Mouse (Mus musculus) forebrain, embryonic 12.5 days (tissue): ENCODE data around the gene Snrpc. TPM values are rescaled to one million over a fixed set of nuclear protein-coding genes. Genes with fewer than 3 reads are reported as not detected.
"Not testable (repeated sequence)": the region's sequence is repeated elsewhere in the genome, so short reads cannot be mapped to it uniquely, and the experiment has no call there.

ENCODE experiments used
- ATAC-seq: fragments of 200-750 bp; cut with Nextera tagmentation; 2 replicates; pipeline ENCODE4 v1.8.0; 2017; ENCODE audit warnings: moderate TSS enrichment; ENCODE audit not compliant: low FRiP score
- H3K27ac ChIP-seq: fragments of 300-500 bp; sonication (generic); 2 replicates; pipeline ENCODE4 v1.5.1; 2016; ENCODE audit warnings: mild to moderate bottlenecking
- H3K27me3 ChIP-seq: fragments of 300-500 bp; sonication (generic); 2 replicates; pipeline ENCODE4 v1.6.1; 2016; ENCODE audit warnings: mild to moderate bottlenecking
- H3K36me3 ChIP-seq: fragments of 300-500 bp; sonication (generic); replicated peaks from 2 replicates; pipeline ENCODE4 v1.6.1; 2016; ENCODE audit warnings: mild to moderate bottlenecking
- H3K4me1 ChIP-seq: fragments of 300-500 bp; sonication (generic); 2 replicates; pipeline ENCODE4 v1.6.1; 2016
- H3K4me2 ChIP-seq: fragments of 300-500 bp; sonication (generic); 2 replicates; pipeline ENCODE4 v1.6.1; 2016; ENCODE audit warnings: mild to moderate bottlenecking, moderate library complexity
- H3K4me3 ChIP-seq: fragments of 300-500 bp; sonication (generic); replicated peaks from 2 replicates; pipeline ENCODE4 v1.5.1; 2016; ENCODE audit warnings: mild to moderate bottlenecking
- H3K9ac ChIP-seq: fragments of 300-500 bp; sonication (generic); 2 replicates; pipeline ENCODE4 v1.6.1; 2016; ENCODE audit warnings: mild to moderate bottlenecking
- H3K9me3 ChIP-seq: fragments of 300-500 bp; sonication (generic); 2 replicates; pipeline ENCODE4 v1.6.1; 2016
- WGBS: fragments of 180-500 bp; shearing (Covaris S2); methylation state at CpG from one replicate; pipeline ENCODE4 v1.1.7; 2016; 5-methylcytosine and 5-hydroxymethylcytosine counted together
- polyA plus RNA-seq: library from polyadenylated mRNA; unstranded; fragments of >200 nt; fragmentation: Nextera tagmentation; extraction: Ambion mirVana; gene quantifications from 2 replicates; pipeline ENCODE4 v1.2.1, GENCODE M21; 2016

The Snrpc gene
- 367 and 371 TPM in 2 replicates for polyA plus RNA-seq

- not testable (repeated sequence) for H3K27ac ChIP-seq, ATAC-seq, H3K9ac ChIP-seq, H3K4me3 ChIP-seq, H3K27me3 ChIP-seq, H3K9me3 ChIP-seq
- H3K4me2 ChIP-seq = peak within 1 kb of the TSS; percentile 62; the same call in 1 of the 2 replicates
- WGBS = 75% methylated on average over 4 of the region's 4 CpGs
- peaks cover 10% of the 10 kb centered on the region for H3K36me3 ChIP-seq
- peaks cover 13% of the 10 kb centered on the region for H3K4me1 ChIP-seq
Observed at GRCm38 (mm10) chr17:27837850-27838249, at the start of gene Snrpc. Snrpc (plus strand) TSS chr17:27838150.

- WGBS = 92% methylated on average over 6 of the region's 6 CpGs
- Histone ChIP-seq H3K9me3 (no peaks in the 10 kb centered on the region), H3K4me3 (no peak overlapping the region), H3K36me3 (peaks cover 39% of the 10 kb centered on the region), H3K4me1 (no peaks in the 10 kb centered on the region), H3K9ac (no peak overlapping the region), H3K4me2 (no peak overlapping the region), H3K27ac (no peak overlapping the region), H3K27me3 (no peaks in the 10 kb centered on the region)
- ATAC-seq = no peak
Observed at GRCm38 (mm10) chr17:27788456-27789172, 49.3 kb upstream of the Snrpc start.

- no peaks in the 10 kb centered on the region for H3K9me3 ChIP-seq
- H3K9ac ChIP-seq = no peak overlapping the region
- 90% methylated on average over 5 of the region's 5 CpGs for WGBS
- H3K4me2 ChIP-seq = no peak overlapping the region
- H3K4me1 ChIP-seq = no peaks in the 10 kb centered on the region
- H3K27ac ChIP-seq = no peak overlapping the region
- H3K4me3 ChIP-seq = no peak overlapping the region
- no peaks in the 10 kb centered on the region for H3K27me3 ChIP-seq
- ATAC-seq = no peak
- H3K36me3 ChIP-seq = peaks cover 27% of the 10 kb centered on the region
Observed at GRCm38 (mm10) chr17:27790015-27790414, 47.9 kb upstream of the Snrpc start.

- Histone ChIP-seq H3K9me3 (no peaks in the 10 kb centered on the region), H3K4me2 (no peak overlapping the region), H3K36me3 (peaks cover 17% of the 10 kb centered on the region), H3K4me3 (no peak overlapping the region), H3K4me1 (peaks cover 4% of the 10 kb centered on the region; the same call in 1 of the 2 replicates), H3K27me3 (no peaks in the 10 kb centered on the region), H3K9ac (no peak overlapping the region), H3K27ac (no peak overlapping the region)
- WGBS = 88% methylated on average over 2 of the region's 2 CpGs
- ATAC-seq = no peak
Observed at GRCm38 (mm10) chr17:27790976-27791375, 47.0 kb upstream of the Snrpc start.

- Histone ChIP-seq H3K36me3 (peaks cover 12% of the 10 kb centered on the region), H3K4me1 (peaks cover 10% of the 10 kb centered on the region), H3K27ac (no peak overlapping the region), H3K9ac (no peak overlapping the region), H3K27me3 (no peaks in the 10 kb centered on the region), H3K4me2 (no peak overlapping the region), H3K4me3 (no peak overlapping the region), H3K9me3 (no peaks in the 10 kb centered on the region)
- 85% methylated on average over 2 of the region's 2 CpGs for WGBS
- ATAC-seq = no peak
Observed at GRCm38 (mm10) chr17:27791556-27791955, 46.4 kb upstream of the Snrpc start.

GRCm38 (mm10) chr17:27792516-27792915 lies 45.4 kb upstream of the Snrpc start:
- Histone ChIP-seq H3K4me1 (peaks cover 19% of the 10 kb centered on the region), H3K9ac (no peak overlapping the region), H3K36me3 (peaks cover 12% of the 10 kb centered on the region), H3K27me3 (no peaks in the 10 kb centered on the region), H3K9me3 (no peaks in the 10 kb centered on the region), H3K4me3 (no peak overlapping the region), H3K27ac (no peak overlapping the region), H3K4me2 (no peak overlapping the region)
- WGBS = 92% methylated on average over 4 of the region's 4 CpGs
- ATAC-seq = no peak

GRCm38 (mm10) chr17:27793144-27793543 lies 44.8 kb upstream of the Snrpc start:
- Histone ChIP-seq H3K36me3 (peaks cover 12% of the 10 kb centered on the region), H3K27me3 (no peaks in the 10 kb centered on the region), H3K4me3 (no peak overlapping the region), H3K9me3 (no peaks in the 10 kb centered on the region), H3K4me1 (peaks cover 25% of the 10 kb centered on the region), H3K27ac (no peak overlapping the region), H3K4me2 (no peak overlapping the region), H3K9ac (no peak overlapping the region)
- WGBS = 88% methylated on average over 6 of the region's 6 CpGs
- ATAC-seq = no peak

- WGBS = 55% methylated on average over 6 of the region's 6 CpGs
- H3K4me3 ChIP-seq = no peak overlapping the region
- peaks cover 42% of the 10 kb centered on the region for H3K4me1 ChIP-seq
- peaks cover 8% of the 10 kb centered on the region for H3K36me3 ChIP-seq
- H3K9ac ChIP-seq = no peak overlapping the region; the same call in 1 of the 2 replicates
- peak overlapping the region; percentile 30 for H3K4me2 ChIP-seq
- peak; percentile 84 for ATAC-seq
- no peaks in the 10 kb centered on the region for H3K27me3 ChIP-seq
- peak overlapping the region; percentile 94 for H3K27ac ChIP-seq
- no peaks in the 10 kb centered on the region for H3K9me3 ChIP-seq
Observed at GRCm38 (mm10) chr17:27796780-27797179, 41.2 kb upstream of the Snrpc start.

- no peaks in the 10 kb centered on the region for H3K27me3 ChIP-seq
- peak overlapping the region; percentile 94 for H3K27ac ChIP-seq
- peak; percentile 56 for ATAC-seq
- no peaks in the 10 kb centered on the region for H3K9me3 ChIP-seq
- peak overlapping the region; percentile 10; the same call in 1 of the 2 replicates for H3K4me3 ChIP-seq
- peak overlapping the region; percentile 47 for H3K9ac ChIP-seq
- peak overlapping the region; percentile 30 for H3K4me2 ChIP-seq
- peaks cover 8% of the 10 kb centered on the region for H3K36me3 ChIP-seq
- WGBS = 33% methylated on average over 11 of the region's 11 CpGs
- H3K4me1 ChIP-seq = peaks cover 42% of the 10 kb centered on the region
Observed at GRCm38 (mm10) chr17:27797341-27797872, 40.5 kb upstream of the Snrpc start.

GRCm38 (mm10) chr17:27799771-27800584 lies 38.0 kb upstream of the Snrpc start:
- 63% methylated on average over 16 of the region's 16 CpGs for WGBS
- H3K4me1 ChIP-seq = peaks cover 45% of the 10 kb centered on the region
- no peak overlapping the region; the same call in 1 of the 2 replicates for H3K4me2 ChIP-seq
- peak overlapping the region; percentile 36; the same call in 1 of the 2 replicates for H3K9ac ChIP-seq
- H3K36me3 ChIP-seq = no peaks in the 10 kb centered on the region
- H3K27ac ChIP-seq = peak overlapping the region; percentile 85
- ATAC-seq = no peak
- no peaks in the 10 kb centered on the region for H3K27me3 ChIP-seq
- H3K9me3 ChIP-seq = no peaks in the 10 kb centered on the region
- H3K4me3 ChIP-seq = no peak overlapping the region

- Histone ChIP-seq H3K4me2 (no peak overlapping the region), H3K4me1 (peaks cover 41% of the 10 kb centered on the region), H3K27me3 (no peaks in the 10 kb centered on the region), H3K36me3 (no peaks in the 10 kb centered on the region), H3K4me3 (no peak overlapping the region), H3K9ac (no peak overlapping the region), H3K9me3 (no peaks in the 10 kb centered on the region), H3K27ac (no peak overlapping the region)
- ATAC-seq = no peak
- 88% methylated on average over 9 of the region's 9 CpGs for WGBS
Observed at GRCm38 (mm10) chr17:27800710-27801648, 37.0 kb upstream of the Snrpc start.
